Mouse (Mus musculus) forebrain, embryonic 14.5 days (tissue): ENCODE results near the gene Myo10. TPM values are rescaled to one million over a fixed set of nuclear protein-coding genes. Genes with fewer than 3 reads are reported as not detected.
"Not testable (repeated sequence)": the region's sequence is repeated elsewhere in the genome, so short reads cannot be mapped to it uniquely, and the experiment has no call there.

Experiments used
- ATAC-seq: fragments of 200-750 bp; cut with Nextera tagmentation; 2 replicates; pipeline ENCODE4 v1.8.0; 2017; ENCODE audit warnings: mild to moderate bottlenecking, moderate library complexity
- DNase-seq: peaks from one replicate; pipeline ENCODE4 v3.0.0-alpha.2; 2015; ENCODE audit warnings: low spot score
- H3K27ac ChIP-seq: fragments of 300-500 bp; sonication (generic); 2 replicates; pipeline ENCODE4 v1.5.1; 2014; ENCODE audit warnings: low read depth, mild to moderate bottlenecking, control low read depth, low read length, moderate library complexity
- H3K27me3 ChIP-seq: fragments of 300-500 bp; sonication (generic); replicated peaks from 2 replicates; pipeline ENCODE4 v1.6.1; 2014; ENCODE audit warnings: low read length, control low read depth, mixed read lengths; ENCODE audit not compliant: control insufficient read depth, insufficient read depth
- H3K36me3 ChIP-seq: fragments of 300-500 bp; sonication (generic); 2 replicates; pipeline ENCODE4 v1.6.1; 2014; ENCODE audit warnings: low read length, control low read depth; ENCODE audit not compliant: control insufficient read depth, insufficient read depth
- H3K4me1 ChIP-seq: fragments of 300-500 bp; sonication (generic); 2 replicates; pipeline ENCODE4 v1.6.1; 2014; ENCODE audit warnings: antibody characterized with exemption, low read length, control low read depth; ENCODE audit not compliant: control insufficient read depth, insufficient read depth
- H3K4me2 ChIP-seq: fragments of 300-500 bp; sonication (generic); 2 replicates; pipeline ENCODE4 v1.6.1; 2014; ENCODE audit warnings: mild to moderate bottlenecking, control low read depth, low read length
- H3K4me3 ChIP-seq: fragments of 300-500 bp; sonication (generic); 2 replicates; pipeline ENCODE4 v1.5.1; 2014; ENCODE audit warnings: low read depth, low read length, control low read depth
- H3K9ac ChIP-seq: fragments of 300-500 bp; sonication (generic); 2 replicates; pipeline ENCODE4 v1.6.1; 2014; ENCODE audit warnings: mild to moderate bottlenecking, low read length, control low read depth, moderate library complexity
- H3K9me3 ChIP-seq: fragments of 300-500 bp; sonication (generic); replicated peaks from 2 replicates; pipeline ENCODE4 v1.6.1; 2016; ENCODE audit warnings: low read length, control low read depth, mixed read lengths; ENCODE audit not compliant: control insufficient read depth
- WGBS: fragments of 180-500 bp; shearing (Covaris S2); extraction: QIAGEN DNeasy Blood & Tissue Kit; methylation state at CpG from one replicate; pipeline ENCODE4 v1.1.7; 2014; 5-methylcytosine and 5-hydroxymethylcytosine counted together
- polyA plus RNA-seq: library from polyadenylated mRNA; unstranded; fragments of >200 nt; fragmentation: Nextera tagmentation; extraction: Ambion mirVana; gene quantifications from 2 replicates; pipeline ENCODE4 v1.2.1, GENCODE M21; 2014

Gene Myo10
- polyA plus RNA-seq, 1 experiment from 2014 or later: 36.2 TPM

DNA sequence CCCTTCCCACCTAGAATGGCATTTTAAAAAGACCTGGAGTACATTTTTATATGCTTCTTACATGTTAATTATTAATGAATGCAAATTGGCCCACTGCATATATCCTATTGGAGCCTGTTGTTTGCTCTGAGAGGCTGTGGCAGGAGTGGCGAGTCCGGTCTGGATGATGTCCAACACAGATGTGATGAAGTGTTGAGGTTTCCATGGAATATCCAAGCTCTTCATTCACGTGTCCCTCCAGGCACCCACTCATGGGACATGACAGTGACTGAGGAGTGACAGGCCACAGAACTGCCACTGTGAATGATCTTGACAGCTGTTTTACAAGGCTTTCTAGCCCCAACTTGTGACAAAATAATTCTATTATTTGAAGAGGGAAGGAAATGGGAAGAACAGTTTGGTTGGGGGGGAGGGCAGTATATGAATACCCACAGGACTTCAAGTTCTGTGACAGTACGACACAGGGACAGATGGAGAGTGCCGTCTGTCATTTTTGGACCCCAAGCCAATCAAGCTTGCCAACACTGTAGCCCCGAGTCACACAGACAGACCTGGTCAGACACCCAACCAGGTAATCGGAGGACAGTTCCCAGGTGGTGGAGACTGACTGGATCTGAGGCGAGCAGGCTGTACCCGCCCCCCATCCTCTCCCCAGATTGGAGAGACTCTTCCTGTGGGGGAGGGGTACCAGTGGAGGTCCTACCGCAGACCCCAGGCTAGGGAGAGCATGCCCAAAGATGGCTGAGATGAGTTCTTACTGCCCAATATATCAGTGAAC lies 93.1 kb downstream of the Myo10 start:
- ATAC-seq (peak; percentile 30; the same call in 1 of the 2 replicates), DNase-seq (peak; percentile 44)
- Histone ChIP-seq H3K9ac (no peak overlapping the region), H3K4me1 (peaks cover 14% of the 10 kb centered on the region), H3K36me3 (no peaks in the 10 kb centered on the region), H3K4me2 (no peak overlapping the region), H3K4me3 (no peak overlapping the region), H3K9me3 (no peaks in the 10 kb centered on the region), H3K27me3 (no peaks in the 10 kb centered on the region), H3K27ac (no peak overlapping the region)
- 63% methylated on average over 10 of the region's 10 CpGs for WGBS

- ATAC-seq (no peak), DNase-seq (no peak)
- Histone ChIP-seq H3K9ac (no peak overlapping the region), H3K27ac (no peak overlapping the region), H3K4me2 (no peak overlapping the region), H3K9me3 (no peaks in the 10 kb centered on the region), H3K36me3 (no peaks in the 10 kb centered on the region), H3K4me1 (peaks cover 14% of the 10 kb centered on the region), H3K27me3 (no peaks in the 10 kb centered on the region), H3K4me3 (no peak overlapping the region)
- WGBS: 58% methylated on average over 11 of the region's 11 CpGs
Measured at GRCm38 (mm10) chr15:25715996-25716395, 93.7 kb downstream of the Myo10 start.

GRCm38 (mm10) chr15:25717006-25717405 lies 94.7 kb downstream of the Myo10 start:
- no peaks in the 10 kb centered on the region for H3K9me3 ChIP-seq
- H3K4me2 ChIP-seq: no peak overlapping the region
- DNase-seq: peak; percentile 92
- no peak overlapping the region for H3K9ac ChIP-seq
- no peaks in the 10 kb centered on the region for H3K27me3 ChIP-seq
- peaks cover 14% of the 10 kb centered on the region for H3K4me1 ChIP-seq
- no peak overlapping the region for H3K27ac ChIP-seq
- 18% methylated on average over 3 of the region's 3 CpGs for WGBS
- ATAC-seq: peak; percentile 27; the same call in 1 of the 2 replicates
- no peaks in the 10 kb centered on the region for H3K36me3 ChIP-seq
- no peak overlapping the region for H3K4me3 ChIP-seq

DNA sequence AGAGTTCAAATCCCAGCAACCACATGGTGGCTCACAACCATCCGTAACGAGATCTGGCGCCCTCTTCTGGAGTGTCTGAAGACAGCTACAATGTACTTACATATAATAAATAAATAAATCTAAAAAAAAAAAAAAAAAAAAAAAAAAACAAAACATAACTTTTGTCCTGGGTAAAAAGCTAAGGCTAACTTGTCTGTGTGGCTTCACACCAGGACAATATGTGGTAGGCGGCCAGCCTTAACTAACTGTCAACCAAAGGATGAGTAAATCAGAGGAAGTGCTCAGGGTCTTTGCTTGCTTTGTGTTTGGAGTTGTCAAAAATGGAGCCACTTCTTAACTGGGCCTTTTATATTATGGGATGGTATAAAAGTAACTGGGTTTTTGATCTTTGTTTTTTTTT lies 95.8 kb downstream of the Myo10 start:
- H3K9me3 ChIP-seq: not testable (repeated sequence)

GRCm38 (mm10) chr15:25719270-25719669 lies 96.9 kb downstream of the Myo10 start:
- no peak for ATAC-seq
- no peak overlapping the region for H3K27ac ChIP-seq
- WGBS: 59% methylated on average over 8 of the region's 8 CpGs
- H3K4me3 ChIP-seq: no peak overlapping the region
- no peak overlapping the region for H3K9ac ChIP-seq
- no peaks in the 10 kb centered on the region for H3K36me3 ChIP-seq
- DNase-seq: no peak
- H3K4me1 ChIP-seq: peaks cover 11% of the 10 kb centered on the region
- no peaks in the 10 kb centered on the region for H3K9me3 ChIP-seq
- H3K4me2 ChIP-seq: no peak overlapping the region
- no peaks in the 10 kb centered on the region for H3K27me3 ChIP-seq

More for the DNA sequence above, 95.8 kb downstream of the Myo10 start:
- not testable (repeated sequence) for H3K27me3 ChIP-seq, H3K4me2 ChIP-seq, H3K9ac ChIP-seq, ATAC-seq, DNase-seq, H3K27ac ChIP-seq, H3K4me3 ChIP-seq, H3K36me3 ChIP-seq
- 94% methylated on average over 1 of the region's 4 CpGs for WGBS
- peaks cover 14% of the 10 kb centered on the region for H3K4me1 ChIP-seq

DNA sequence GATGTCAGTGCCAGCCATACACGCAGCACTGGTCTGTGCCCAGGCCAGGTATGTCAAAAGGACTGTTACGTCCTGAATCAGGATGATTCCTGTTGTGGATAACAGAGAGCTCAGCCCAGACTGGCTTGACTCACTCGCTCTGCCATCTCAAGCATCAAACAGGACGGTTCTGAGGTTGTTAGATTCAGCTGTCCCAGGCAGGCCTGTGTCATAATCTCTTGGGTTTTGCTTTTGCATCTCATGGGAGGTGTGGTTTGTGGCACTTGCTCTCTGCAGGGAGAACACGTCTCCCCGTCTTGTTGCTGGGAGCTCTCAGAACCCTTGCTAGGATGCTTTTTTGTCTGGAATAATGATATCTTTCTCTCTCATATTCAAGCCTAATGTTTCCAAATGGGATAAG lies 97.9 kb downstream of the Myo10 start:
- Histone ChIP-seq H3K4me3 (no peak overlapping the region), H3K9ac (no peak overlapping the region), H3K27me3 (no peaks in the 10 kb centered on the region), H3K27ac (no peak overlapping the region), H3K36me3 (no peaks in the 10 kb centered on the region), H3K4me1 (peaks cover 6% of the 10 kb centered on the region), H3K4me2 (no peak overlapping the region), H3K9me3 (no peaks in the 10 kb centered on the region)
- ATAC-seq (no peak), DNase-seq (no peak)
- 88% methylated on average over 6 of the region's 6 CpGs for WGBS

GRCm38 (mm10) chr15:25723281-25724113 lies 101.2 kb downstream of the Myo10 start:
- Histone ChIP-seq H3K36me3 (no peaks in the 10 kb centered on the region), H3K4me3 (no peak overlapping the region), H3K9ac (no peak overlapping the region), H3K4me1 (no peaks in the 10 kb centered on the region), H3K9me3 (no peaks in the 10 kb centered on the region), H3K4me2 (no peak overlapping the region), H3K27ac (no peak overlapping the region), H3K27me3 (no peaks in the 10 kb centered on the region)
- no peak for ATAC-seq
- DNase-seq: no peak
- WGBS: 81% methylated on average over 12 of the region's 12 CpGs

DNA sequence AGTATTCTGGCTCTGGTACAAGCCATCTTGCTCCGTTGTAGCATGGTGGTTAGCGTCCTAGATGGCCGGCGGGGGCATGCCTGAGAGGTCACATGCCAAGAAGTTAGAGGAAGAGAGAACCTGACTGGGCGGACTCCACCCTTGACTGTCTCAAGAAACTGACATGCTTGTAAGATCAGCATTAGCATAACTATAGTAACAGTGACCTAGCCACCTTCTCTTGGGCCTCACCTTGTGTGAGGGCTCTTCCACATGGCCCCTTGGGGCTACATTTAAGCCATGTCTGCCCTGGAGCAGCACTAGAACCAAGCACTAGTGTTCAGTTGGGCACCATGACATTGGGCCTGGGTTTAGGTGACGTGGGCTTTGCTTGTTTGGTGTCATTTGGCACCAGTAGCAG lies 102.2 kb downstream of the Myo10 start:
- Histone ChIP-seq H3K4me1 (no peaks in the 10 kb centered on the region), H3K9me3 (no peaks in the 10 kb centered on the region), H3K4me2 (no peak overlapping the region), H3K27me3 (no peaks in the 10 kb centered on the region), H3K4me3 (no peak overlapping the region), H3K9ac (no peak overlapping the region), H3K36me3 (no peaks in the 10 kb centered on the region), H3K27ac (no peak overlapping the region)
- no peak for DNase-seq
- ATAC-seq: no peak
- WGBS: 86% methylated on average over 6 of the region's 6 CpGs

DNA sequence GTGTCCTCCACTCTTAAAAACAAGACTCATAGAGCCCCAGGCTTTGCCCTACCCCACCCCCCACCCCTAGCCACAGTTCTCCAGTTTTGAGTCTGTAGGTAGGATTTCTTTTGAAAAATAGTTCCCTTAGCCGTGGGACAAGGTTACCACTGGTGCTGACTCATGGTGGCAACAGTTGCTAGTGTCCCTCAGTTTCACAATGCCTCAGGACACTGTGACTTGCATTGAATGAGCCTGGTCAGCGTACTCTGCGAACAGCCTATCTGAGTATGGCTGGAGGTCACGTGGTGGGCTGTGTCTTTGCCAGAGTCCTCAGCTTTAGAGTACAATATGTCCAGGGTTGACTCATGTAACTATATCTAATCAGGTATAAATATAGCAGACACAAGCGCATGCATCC lies 104.5 kb downstream of the Myo10 start:
- no peak for DNase-seq
- Histone ChIP-seq H3K27ac (no peak overlapping the region), H3K9ac (no peak overlapping the region), H3K4me3 (no peak overlapping the region), H3K4me1 (no peaks in the 10 kb centered on the region), H3K27me3 (no peaks in the 10 kb centered on the region), H3K4me2 (no peak overlapping the region), H3K9me3 (no peaks in the 10 kb centered on the region), H3K36me3 (no peaks in the 10 kb centered on the region)
- WGBS: 89% methylated on average over 5 of the region's 5 CpGs
- no peak for ATAC-seq
